Mouse (Mus musculus) liver, embryonic 15.5 days (tissue): ENCODE measurements around the gene Il4ra. TPM values are rescaled to one million over a fixed set of nuclear protein-coding genes. Genes with fewer than 3 reads are reported as not detected.

ENCODE experiments used
- ATAC-seq: fragments of 200-750 bp; cut with Nextera tagmentation; 2 replicates; pipeline ENCODE4 v1.8.0; 2017; ENCODE audit warnings: moderate number of reproducible peaks, mild to moderate bottlenecking, moderate library complexity; ENCODE audit not compliant: insufficient read depth
- H3K27ac ChIP-seq: fragments of 300-500 bp; sonication (generic); replicated peaks from 2 replicates; pipeline ENCODE4 v1.5.1; 2015; ENCODE audit warnings: mild to moderate bottlenecking, inconsistent platforms
- H3K27me3 ChIP-seq: fragments of 300-500 bp; sonication (generic); 2 replicates; pipeline ENCODE4 v1.6.1; 2015; ENCODE audit warnings: mild to moderate bottlenecking, inconsistent platforms
- H3K36me3 ChIP-seq: fragments of 300-500 bp; sonication (generic); replicated peaks from 2 replicates; pipeline ENCODE4 v1.6.1; 2015; ENCODE audit warnings: moderate library complexity, mild to moderate bottlenecking, inconsistent platforms
- H3K4me1 ChIP-seq: fragments of 300-500 bp; sonication (generic); replicated peaks from 2 replicates; pipeline ENCODE4 v1.6.1; 2015; ENCODE audit warnings: inconsistent platforms
- H3K4me2 ChIP-seq: fragments of 300-500 bp; sonication (generic); 2 replicates; pipeline ENCODE4 v1.6.1; 2015; ENCODE audit warnings: moderate library complexity, mild to moderate bottlenecking, inconsistent platforms
- H3K4me3 ChIP-seq: fragments of 300-500 bp; sonication (generic); replicated peaks from 2 replicates; pipeline ENCODE4 v1.5.1; 2015; ENCODE audit warnings: mild to moderate bottlenecking, inconsistent platforms
- H3K9ac ChIP-seq: fragments of 300-500 bp; sonication (generic); 2 replicates; pipeline ENCODE4 v1.6.1; 2015; ENCODE audit warnings: moderate library complexity, mild to moderate bottlenecking, inconsistent platforms
- H3K9me3 ChIP-seq: fragments of 300-500 bp; sonication (generic); replicated peaks from 2 replicates; pipeline ENCODE4 v1.6.1; 2016; ENCODE audit warnings: inconsistent platforms
- WGBS: fragments of 180-500 bp; shearing (Covaris S2); methylation state at CpG from one replicate; pipeline ENCODE4 v1.1.7; 2015; ENCODE audit warnings: mixed read lengths; ENCODE audit not compliant: insufficient replicate concordance; 5-methylcytosine and 5-hydroxymethylcytosine counted together
- polyA plus RNA-seq: library from polyadenylated mRNA; unstranded; fragments of >200 nt; fragmentation: Nextera tagmentation; extraction: Ambion mirVana; gene quantifications from 2 replicates; pipeline ENCODE4 v1.2.1, GENCODE M21; 2015

The Il4ra gene
- polyA plus RNA-seq, 1 experiment from 2014 or later, result 4.6 TPM

DNA sequence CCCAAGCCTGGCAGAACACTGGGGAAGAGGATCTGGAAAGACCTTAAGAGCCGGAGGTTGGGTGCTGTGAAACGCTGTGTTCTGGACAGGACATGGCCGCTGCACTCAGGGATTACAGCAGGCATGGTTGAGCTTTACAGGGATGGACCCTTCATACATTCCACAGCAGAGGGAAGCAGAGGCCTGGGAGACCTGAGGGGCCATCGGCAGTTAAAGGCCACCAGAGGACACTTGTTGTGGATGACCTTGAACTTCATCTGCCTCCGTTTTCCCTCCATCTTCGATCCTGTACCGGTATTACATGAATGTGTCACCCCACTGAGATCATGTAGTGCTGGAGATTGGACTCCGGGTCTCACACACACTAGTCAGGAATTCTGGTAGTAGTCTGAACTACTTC, 2.0 kb upstream of the Il4ra start:
- Histone ChIP-seq H3K27ac (no peak overlapping the region), H3K4me1 (peaks cover 41% of the 10 kb centered on the region), H3K36me3 (no peaks in the 10 kb centered on the region), H3K9me3 (no peaks in the 10 kb centered on the region), H3K4me3 (no peak overlapping the region), H3K27me3 (peaks cover 45% of the 10 kb centered on the region), H3K4me2 (no peak overlapping the region), H3K9ac (no peak overlapping the region)
- ATAC-seq, result no peak
- 69% methylated on average over 8 of the region's 8 CpGs for WGBS

DNA sequence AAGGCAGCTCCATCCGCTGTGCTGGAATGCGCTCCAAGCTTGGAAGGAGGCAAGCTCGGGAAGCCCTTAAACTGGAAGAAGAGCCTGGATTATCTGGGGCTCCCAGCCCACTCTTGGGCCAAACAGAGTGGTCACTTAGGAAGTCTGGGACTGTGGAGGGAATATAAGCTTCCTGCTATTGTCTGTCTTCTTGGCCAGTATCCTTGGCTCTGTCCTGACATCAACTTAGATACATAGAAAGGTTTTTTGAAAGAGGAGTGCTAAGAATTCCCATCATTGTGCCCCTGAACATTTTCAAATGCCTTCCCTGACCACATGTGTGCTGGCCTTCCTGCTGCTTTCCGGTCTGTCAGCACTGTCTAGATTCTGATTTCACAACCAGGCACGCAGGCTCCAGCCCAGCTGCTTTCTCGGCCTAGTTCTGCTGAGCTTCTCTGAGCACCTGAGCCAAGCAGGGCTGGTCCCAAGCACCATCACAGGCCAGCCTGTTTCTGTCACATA, 989 bp upstream of the Il4ra start:
- 0 out of 2 replicates have a peak overlapping the region, but pooled peaks have one; percentile 52 for H3K9ac ChIP-seq
- 41% methylated on average over 6 of the region's 6 CpGs for WGBS
- H3K4me2 ChIP-seq, result peak overlapping the region; percentile 97; the same call in 1 of the 2 replicates
- ATAC-seq, result no peak
- peak overlapping the region; percentile 68 for H3K27ac ChIP-seq
- peaks cover 50% of the 10 kb centered on the region for H3K4me1 ChIP-seq
- H3K9me3 ChIP-seq, result no peaks in the 10 kb centered on the region
- peaks cover 45% of the 10 kb centered on the region for H3K27me3 ChIP-seq
- no peak overlapping the region for H3K4me3 ChIP-seq
- H3K36me3 ChIP-seq, result no peaks in the 10 kb centered on the region

DNA sequence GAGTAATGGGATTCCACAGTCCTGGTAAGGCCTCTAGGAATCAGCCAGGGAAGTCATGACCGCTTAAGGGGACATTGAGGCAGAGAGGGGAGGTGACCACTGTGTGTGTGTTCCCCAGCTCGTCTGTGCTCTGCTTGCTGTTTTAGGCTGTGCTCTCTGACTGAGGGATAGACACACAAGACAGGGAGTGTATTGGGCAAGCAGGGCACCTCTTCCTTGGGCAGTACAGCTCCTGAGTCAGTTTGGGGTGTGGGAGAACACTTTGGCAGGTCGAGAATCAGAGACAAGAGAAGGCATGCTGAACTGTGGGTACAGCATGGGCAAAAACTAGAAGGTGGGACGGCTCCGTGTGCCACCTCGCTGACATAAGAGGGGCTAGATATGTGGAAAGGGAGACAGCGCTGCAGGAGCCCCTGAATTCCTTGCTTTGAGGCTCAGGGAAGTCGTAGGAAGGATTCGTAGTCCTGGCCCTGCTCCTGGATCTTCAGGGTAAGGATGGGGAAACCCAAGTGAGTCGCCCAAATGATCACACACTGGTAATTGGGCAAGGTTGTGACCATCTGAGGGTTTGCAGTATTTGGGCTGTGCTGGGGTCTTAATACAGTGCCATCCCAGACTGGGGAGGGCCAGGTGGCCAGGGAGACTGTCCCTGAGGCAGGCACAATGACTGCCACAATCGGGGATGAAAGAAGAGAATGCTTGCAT, 1.1 kb downstream of the Il4ra start:
- H3K27ac ChIP-seq, result no peak overlapping the region
- H3K4me3 ChIP-seq, result peak overlapping the region; percentile 67
- H3K36me3 ChIP-seq, result no peaks in the 10 kb centered on the region
- H3K27me3 ChIP-seq, result peaks cover 45% of the 10 kb centered on the region
- H3K9me3 ChIP-seq, result no peaks in the 10 kb centered on the region
- H3K4me1 ChIP-seq, result peaks cover 70% of the 10 kb centered on the region
- peak overlapping the region; percentile 97 for H3K4me2 ChIP-seq
- WGBS, result 49% methylated on average over 11 of the region's 11 CpGs
- H3K9ac ChIP-seq, result peak overlapping the region; percentile 69
- ATAC-seq, result no peak

DNA sequence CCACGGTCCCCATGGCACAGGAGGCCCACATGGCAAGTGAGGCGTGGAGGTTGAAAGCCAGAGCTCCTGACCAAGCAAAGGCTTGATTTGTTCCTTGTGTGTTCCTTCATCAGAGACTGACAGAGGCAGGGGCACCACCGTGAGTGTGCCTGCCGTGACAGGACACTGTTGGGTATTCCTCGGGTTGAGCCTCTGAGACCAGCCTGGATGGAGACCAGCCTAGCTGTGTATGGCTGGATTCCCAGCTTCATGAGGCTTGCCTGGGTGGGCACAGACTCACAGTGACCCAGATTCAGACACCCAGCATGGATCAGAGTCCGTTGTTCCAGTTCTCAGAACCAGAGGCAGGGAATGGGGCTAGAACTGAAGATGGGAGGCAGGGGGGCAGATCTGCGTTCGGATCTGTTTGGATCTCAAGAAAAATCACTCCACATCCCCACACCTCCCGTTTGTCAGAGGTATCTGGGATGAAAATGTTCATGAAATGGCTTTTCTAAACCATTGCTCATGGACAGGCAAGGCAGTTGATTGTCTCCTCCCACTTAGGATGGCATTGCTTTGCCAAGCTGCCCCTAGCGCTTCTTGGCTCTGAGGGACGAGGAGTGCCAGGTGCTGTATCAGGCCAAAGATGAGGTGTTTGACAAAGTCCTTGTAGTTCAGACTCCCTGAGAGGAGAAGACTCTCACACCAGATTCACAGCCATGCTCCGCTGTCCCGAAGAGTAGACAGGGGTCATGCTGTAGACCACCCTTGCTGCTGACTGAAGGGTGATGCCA, 1.9 kb downstream of the Il4ra start:
- no peak for ATAC-seq
- H3K27me3 ChIP-seq, result peaks cover 45% of the 10 kb centered on the region
- no peaks in the 10 kb centered on the region for H3K9me3 ChIP-seq
- H3K4me1 ChIP-seq, result peaks cover 76% of the 10 kb centered on the region
- no peaks in the 10 kb centered on the region for H3K36me3 ChIP-seq
- H3K4me3 ChIP-seq, result peak overlapping the region; percentile 67; the same call in 1 of the 2 replicates
- H3K27ac ChIP-seq, result no peak overlapping the region
- H3K9ac ChIP-seq, result no peak overlapping the region
- 65% methylated on average over 13 of the region's 13 CpGs for WGBS
- H3K4me2 ChIP-seq, result peak overlapping the region; percentile 97

DNA sequence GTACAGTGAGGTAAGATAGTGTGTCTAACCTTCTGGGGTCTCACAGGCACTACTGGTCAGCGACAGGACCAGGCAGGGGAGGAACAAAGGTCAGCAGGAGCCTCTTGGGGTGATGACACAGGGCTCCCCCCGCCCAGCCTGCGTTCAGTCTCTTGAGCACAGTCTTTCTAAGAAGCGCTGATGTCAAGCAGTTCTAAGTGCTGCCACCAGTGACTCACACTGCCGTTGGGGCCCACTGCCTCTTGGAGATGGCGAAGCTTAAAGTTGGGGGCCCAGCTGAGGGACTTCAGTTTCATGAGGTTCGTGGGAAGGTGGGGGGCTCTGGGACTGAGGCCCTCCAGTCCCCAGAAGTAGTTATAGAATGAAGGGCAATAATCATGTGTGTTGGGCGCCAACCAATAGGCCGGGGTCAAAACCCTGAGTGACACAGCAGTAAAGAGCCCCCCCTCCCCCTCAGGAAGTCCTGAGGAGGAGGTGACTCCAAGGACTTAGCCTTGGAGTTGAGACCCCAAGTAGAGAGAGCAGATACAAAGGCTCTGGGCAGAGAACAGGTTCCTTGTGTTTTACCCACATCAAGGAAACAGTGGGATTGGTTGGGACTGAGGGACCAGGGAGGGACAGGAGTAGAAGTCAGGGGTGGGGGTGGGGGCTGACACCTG, 2.7 kb downstream of the Il4ra start:
- Histone ChIP-seq H3K27me3 (peaks cover 39% of the 10 kb centered on the region), H3K36me3 (no peaks in the 10 kb centered on the region), H3K9me3 (no peaks in the 10 kb centered on the region), H3K9ac (no peak overlapping the region), H3K4me1 (peaks cover 83% of the 10 kb centered on the region), H3K4me2 (peak overlapping the region; percentile 97), H3K4me3 (no peak overlapping the region), H3K27ac (no peak overlapping the region)
- no peak for ATAC-seq
- WGBS, result 37% methylated on average over 9 of the region's 9 CpGs

DNA sequence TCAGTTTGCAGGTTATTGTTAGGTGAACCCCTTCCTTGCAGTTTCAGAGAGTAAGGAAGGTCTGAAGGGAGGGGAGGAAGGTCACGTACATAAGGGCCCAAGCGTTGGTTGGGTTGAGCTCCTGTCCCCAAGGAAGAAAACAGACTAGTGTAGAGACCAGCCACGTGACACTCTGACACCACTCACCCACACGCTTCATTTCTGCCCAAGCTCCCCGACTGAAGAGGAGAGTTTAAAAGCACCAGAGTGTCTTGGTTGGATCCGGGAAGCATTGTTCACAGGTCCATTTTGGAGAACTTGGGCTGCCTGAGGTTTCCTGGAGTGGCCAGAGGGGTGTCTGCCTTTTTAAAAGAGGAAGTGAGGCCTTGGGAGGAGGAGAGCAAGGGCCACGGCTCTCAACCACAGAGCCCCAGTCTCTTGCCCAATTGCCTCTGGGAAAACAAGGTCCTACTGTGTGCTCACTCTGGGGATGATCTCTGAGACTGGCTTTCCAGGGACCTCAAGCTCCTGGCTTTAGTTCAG, 3.5 kb downstream of the Il4ra start:
- Histone ChIP-seq H3K27me3 (peaks cover 31% of the 10 kb centered on the region), H3K4me1 (peaks cover 92% of the 10 kb centered on the region), H3K9ac (no peak overlapping the region), H3K36me3 (no peaks in the 10 kb centered on the region), H3K4me2 (no peak overlapping the region), H3K27ac (0 out of 2 replicates have a peak overlapping the region, but pooled peaks have one; percentile 24), H3K9me3 (no peaks in the 10 kb centered on the region), H3K4me3 (no peak overlapping the region)
- ATAC-seq, result no peak
- WGBS, result 18% methylated on average over 7 of the region's 7 CpGs

DNA sequence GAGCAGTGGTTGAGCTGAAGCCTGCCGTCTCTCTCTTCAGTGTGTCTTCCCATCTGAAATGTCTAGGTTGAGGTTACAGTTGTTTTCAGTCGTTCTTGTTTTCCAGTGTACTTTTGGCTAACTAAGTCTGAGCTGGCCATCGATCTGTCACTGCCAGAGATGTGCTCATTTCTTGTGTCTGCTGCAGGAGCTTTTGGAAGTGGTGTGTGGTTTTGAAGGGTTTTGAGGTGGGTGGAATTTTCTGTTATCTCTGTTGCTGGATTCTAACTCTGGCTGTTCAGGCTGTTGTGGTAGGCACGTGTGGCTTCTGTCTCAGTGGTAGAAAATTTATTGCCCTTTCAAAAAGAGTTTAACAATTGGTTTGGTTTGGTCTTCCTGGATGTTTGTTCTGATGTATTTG, 4.2 kb downstream of the Il4ra start:
- H3K36me3 ChIP-seq, result no peaks in the 10 kb centered on the region
- H3K27me3 ChIP-seq, result peaks cover 24% of the 10 kb centered on the region
- H3K9ac ChIP-seq, result no peak overlapping the region
- H3K9me3 ChIP-seq, result no peaks in the 10 kb centered on the region
- H3K27ac ChIP-seq, result no peak overlapping the region
- 12% methylated on average over 4 of the region's 4 CpGs for WGBS
- H3K4me2 ChIP-seq, result peak overlapping the region; percentile 13; the same call in 1 of the 2 replicates
- peaks cover 92% of the 10 kb centered on the region for H3K4me1 ChIP-seq
- H3K4me3 ChIP-seq, result no peak overlapping the region
- no peak for ATAC-seq

DNA sequence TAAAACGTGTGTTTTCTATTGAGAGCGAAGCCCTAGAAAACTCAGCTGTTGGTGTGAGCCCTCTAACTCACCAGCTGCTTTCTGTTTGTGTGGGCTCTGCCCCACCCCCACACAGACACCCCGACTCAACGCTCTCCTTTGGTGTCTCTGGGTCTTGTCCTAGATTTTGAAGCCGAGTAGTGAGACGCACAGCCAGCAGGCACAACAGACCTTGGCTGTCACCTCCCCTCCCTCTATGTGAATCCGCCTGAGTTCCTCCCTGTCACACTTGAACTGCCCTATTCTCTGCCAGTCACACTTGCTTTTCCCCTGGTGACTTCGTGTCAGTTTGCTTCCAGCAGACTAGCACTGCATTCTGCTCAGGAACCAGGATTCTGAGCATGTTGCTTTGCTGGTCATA, 4.9 kb downstream of the Il4ra start:
- no peak for ATAC-seq
- peak overlapping the region; percentile 13; the same call in 1 of the 2 replicates for H3K4me2 ChIP-seq
- H3K36me3 ChIP-seq, result no peaks in the 10 kb centered on the region
- 45% methylated on average over 8 of the region's 8 CpGs for WGBS
- peaks cover 91% of the 10 kb centered on the region for H3K4me1 ChIP-seq
- H3K9ac ChIP-seq, result no peak overlapping the region
- H3K27me3 ChIP-seq, result peaks cover 22% of the 10 kb centered on the region
- no peaks in the 10 kb centered on the region for H3K9me3 ChIP-seq
- H3K27ac ChIP-seq, result no peak overlapping the region; the same call in 1 of the 2 replicates
- no peak overlapping the region for H3K4me3 ChIP-seq

DNA sequence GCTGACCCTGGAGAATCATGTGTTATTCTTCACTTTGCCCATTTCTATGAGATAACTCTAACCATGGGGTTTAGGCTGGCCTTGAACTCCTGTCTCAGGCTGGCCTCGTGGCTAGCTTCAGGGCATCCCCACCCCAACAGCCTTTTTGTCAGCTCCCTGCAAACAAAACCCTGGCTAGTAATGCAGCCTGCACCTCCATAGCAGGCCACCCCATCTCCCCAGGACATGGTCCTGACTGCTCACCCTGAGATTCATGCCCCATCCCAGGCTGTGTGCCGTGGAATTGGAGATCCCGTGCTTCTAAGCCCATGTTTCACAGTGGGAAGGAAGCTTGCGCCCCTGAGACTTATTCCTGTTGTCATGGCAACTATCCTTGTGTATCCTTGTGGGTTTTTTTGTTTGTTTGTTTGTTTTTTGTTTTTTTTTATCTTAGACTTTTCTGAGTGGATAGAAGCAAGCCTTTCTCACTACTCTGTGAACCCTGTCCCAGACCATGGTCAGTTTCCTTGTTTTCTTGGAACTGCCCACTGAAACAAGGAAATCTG, 6.6 kb downstream of the Il4ra start:
- H3K36me3 ChIP-seq, result no peaks in the 10 kb centered on the region
- no peaks in the 10 kb centered on the region for H3K9me3 ChIP-seq
- ATAC-seq, result no peak
- no peak overlapping the region for H3K4me2 ChIP-seq
- no peak overlapping the region for H3K4me3 ChIP-seq
- H3K27ac ChIP-seq, result no peak overlapping the region
- no peak overlapping the region for H3K9ac ChIP-seq
- H3K4me1 ChIP-seq, result peaks cover 77% of the 10 kb centered on the region
- WGBS, result 63% methylated on average over 4 of the region's 4 CpGs
- H3K27me3 ChIP-seq, result peaks cover 9% of the 10 kb centered on the region; the same call in 1 of the 2 replicates

DNA sequence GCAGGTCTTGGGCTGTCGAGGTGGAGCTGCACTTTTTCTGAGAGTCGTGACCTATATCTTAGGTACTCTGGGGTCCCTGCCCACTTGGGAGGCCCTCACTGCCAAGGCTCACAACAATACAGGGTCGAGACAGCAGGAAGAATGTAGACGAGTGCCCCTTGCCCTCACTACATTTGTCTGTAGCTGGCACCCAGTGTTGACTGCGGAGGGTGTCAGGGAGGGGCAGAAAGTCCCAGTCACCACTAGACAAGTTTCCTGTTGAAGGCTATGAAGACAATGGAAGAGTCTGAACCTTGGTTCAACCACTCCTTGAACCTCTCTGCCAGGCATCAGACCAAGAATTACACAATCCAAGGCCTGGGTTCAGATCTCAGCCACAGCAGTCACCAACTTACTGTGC, 7.1 kb downstream of the Il4ra start:
- Histone ChIP-seq H3K27ac (0 out of 2 replicates have a peak overlapping the region, but pooled peaks have one; percentile 6), H3K9me3 (no peaks in the 10 kb centered on the region), H3K4me1 (peaks cover 74% of the 10 kb centered on the region), H3K9ac (no peak overlapping the region), H3K36me3 (no peaks in the 10 kb centered on the region), H3K4me3 (no peak overlapping the region), H3K4me2 (no peak overlapping the region), H3K27me3 (peaks cover 4% of the 10 kb centered on the region; the same call in 1 of the 2 replicates)
- no peak for ATAC-seq
- 46% methylated on average over 5 of the region's 5 CpGs for WGBS
